Mouse (Mus musculus) stomach, postnatal 0 days (tissue): ENCODE results near the gene Irf2bpl.

ENCODE experiments used
- CTCF ChIP-seq: IDR thresholded peaks from 2 replicates; pipeline ENCODE4 v1.5.1; 2016; ENCODE audit warnings: antibody characterized with exemption, low read depth, mild to moderate bottlenecking, moderate library complexity
- EP300 ChIP-seq: optimal IDR thresholded peaks from 2 replicates; pipeline ENCODE3; 2016; ENCODE audit warnings: antibody characterized with exemption

DNA sequence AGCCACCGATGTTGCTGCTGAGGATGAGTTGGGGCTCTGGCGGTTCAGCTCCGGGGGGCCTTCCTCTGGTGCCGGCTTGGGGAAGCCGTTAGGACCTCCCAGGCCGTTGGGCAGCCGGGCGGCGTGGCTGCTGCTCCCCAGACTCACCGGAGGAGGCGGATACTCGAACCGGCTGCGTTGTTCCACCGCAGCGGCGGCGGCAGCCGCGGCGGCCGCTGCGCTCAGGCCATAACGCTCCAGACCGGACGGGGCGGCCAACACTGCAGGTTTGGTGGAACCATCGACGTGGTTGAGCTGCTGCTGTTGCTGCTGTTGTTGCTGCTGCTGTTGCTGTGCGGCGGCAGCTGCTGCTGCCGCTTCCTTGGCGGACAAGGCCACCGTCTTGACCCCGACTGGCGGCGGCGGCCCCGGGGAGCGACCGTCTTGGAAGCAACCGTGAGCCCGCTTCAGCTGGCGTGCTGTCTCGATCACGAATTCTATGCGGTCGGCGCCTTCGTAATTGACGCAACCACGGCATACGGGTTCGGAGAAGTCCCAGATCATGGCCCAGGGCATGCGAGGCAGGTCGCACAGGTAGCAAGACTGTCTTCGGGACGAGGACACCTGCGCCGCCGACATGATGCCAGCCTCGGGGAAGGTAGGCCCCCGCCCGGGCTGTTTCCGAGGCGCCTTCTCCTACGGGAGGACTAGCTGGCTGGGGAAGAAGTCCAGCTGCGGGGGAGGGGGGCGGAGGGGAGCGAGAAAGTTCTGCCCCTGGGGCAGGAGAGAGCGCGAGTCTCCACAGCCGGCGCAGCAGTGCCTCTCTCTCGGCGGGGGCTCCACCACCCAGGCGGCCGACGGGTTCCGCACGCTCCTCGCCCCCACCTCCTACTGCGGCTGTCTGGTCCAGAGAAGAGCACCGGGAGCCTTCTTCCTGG, 1.1 kb downstream of the Irf2bpl start:
- peak; percentile 39; the same call in 1 of the 2 replicates for TF ChIP-seq CTCF
- TF ChIP-seq EP300, result no peak
